Mouse (Mus musculus) embryonic fibroblast, embryonic 13.5 days (primary cell): ENCODE results near the gene Tbcel. TPM values are rescaled to one million over a fixed set of nuclear protein-coding genes. Genes with fewer than 3 reads are reported as not detected.

Experiments used
- H3K27ac ChIP-seq: 2 replicates; pipeline ENCODE4 v1.5.1; 2012; ENCODE audit warnings: low read length, control low read depth, inconsistent platforms; ENCODE audit not compliant: insufficient read depth
- H3K4me1 ChIP-seq: 2 replicates; pipeline ENCODE4 v1.6.1; 2011; ENCODE audit warnings: low read length; ENCODE audit not compliant: control insufficient read depth, insufficient read depth
- H3K4me3 ChIP-seq: 2 replicates; pipeline ENCODE4 v1.5.1; 2011; ENCODE audit warnings: mild to moderate bottlenecking, control low read depth, low read length; ENCODE audit not compliant: insufficient read depth
- CTCF ChIP-seq: IDR thresholded peaks from 2 replicates; pipeline ENCODE4 v1.5.1; 2011; ENCODE audit warnings: mild to moderate bottlenecking, control low read depth, low read length, moderate library complexity, borderline replicate concordance; ENCODE audit not compliant: insufficient read depth
- POLR2A ChIP-seq: IDR thresholded peaks from 2 replicates; pipeline ENCODE4 v1.6.1; 2011; ENCODE audit warnings: low read depth, mild to moderate bottlenecking, control low read depth, low read length, moderate library complexity
- polyA plus RNA-seq: library from polyadenylated mRNA; stranded (reverse); fragments of >200 nt; gene quantifications from 2 replicates; pipeline ENCODE4 v1.2.4, GENCODE M21; 2011; ENCODE audit warnings: low read depth; ENCODE audit not compliant: missing spikeins, insufficient read length

The Tbcel gene
- polyA plus RNA-seq, 1 experiment: 21.2 TPM

DNA sequence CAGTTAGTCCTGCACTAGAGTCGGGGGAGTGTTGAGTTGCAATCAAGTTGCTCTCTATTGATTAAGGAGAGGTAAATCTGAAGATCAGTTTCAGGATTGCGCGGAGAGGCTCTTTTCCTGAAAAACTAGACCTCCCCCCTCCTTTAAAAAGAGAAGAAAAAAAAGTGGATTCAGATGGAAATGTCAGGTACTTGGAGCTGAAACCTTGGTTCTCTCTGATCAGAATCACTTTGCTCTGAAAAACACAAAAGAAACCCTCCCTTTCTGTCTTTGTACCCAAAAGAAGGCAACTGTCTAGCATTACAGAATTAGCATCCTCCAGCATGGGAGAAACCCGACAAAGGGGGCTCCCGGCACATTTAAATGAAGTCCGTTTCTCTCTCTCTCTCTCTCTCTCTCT, 107.8 kb downstream of the Tbcel start, which contains the start of gene Tecta:
Tecta (minus strand) TSS at position 101 of the 400 bp plus-strand sequence.
- H3K27ac ChIP-seq: no peak within 1 kb of the TSS
- peaks cover 2% of the 10 kb centered on the region for H3K4me1 ChIP-seq
- no peak for TF ChIP-seq POLR2A
- TF ChIP-seq CTCF: no peak
- H3K4me3 ChIP-seq: no peak within 1 kb of the TSS

- no peak overlapping the region for H3K4me3 ChIP-seq
- no peak overlapping the region for H3K27ac ChIP-seq
- TF ChIP-seq CTCF: no peak
- no peak for TF ChIP-seq POLR2A
- H3K4me1 ChIP-seq: peaks cover 28% of the 10 kb centered on the region
Measured at GRCm38 (mm10) chr9:42396141-42396540, 111.5 kb downstream of the Tbcel start.

DNA sequence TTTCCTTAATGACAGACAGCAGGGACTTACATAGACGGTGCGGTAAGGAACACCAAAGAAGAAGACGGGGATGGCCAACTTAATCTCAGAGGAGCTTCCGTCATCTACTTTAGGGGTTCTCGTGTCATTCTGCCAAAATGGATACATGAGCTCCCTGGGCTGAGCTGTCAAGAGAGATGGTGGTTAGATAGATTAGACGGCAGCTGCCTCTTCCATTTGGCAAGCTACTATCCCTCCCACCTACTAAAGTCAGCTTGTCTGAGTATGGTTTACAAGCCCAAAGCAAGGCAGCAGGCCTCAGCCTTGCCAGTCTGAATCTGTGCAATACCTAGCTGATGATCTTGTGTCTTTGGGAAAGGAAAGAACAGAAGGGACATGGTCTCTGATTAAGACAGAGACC, 112.7 kb downstream of the Tbcel start:
- TF ChIP-seq CTCF: no peak
- TF ChIP-seq POLR2A: no peak
- Histone ChIP-seq H3K4me3 (no peak overlapping the region), H3K4me1 (peaks cover 35% of the 10 kb centered on the region), H3K27ac (no peak overlapping the region)

GRCm38 (mm10) chr9:42394321-42394720, 113.3 kb downstream of the Tbcel start:
- peaks cover 37% of the 10 kb centered on the region for H3K4me1 ChIP-seq
- H3K27ac ChIP-seq: no peak overlapping the region
- no peak for TF ChIP-seq CTCF
- TF ChIP-seq POLR2A: no peak
- no peak overlapping the region for H3K4me3 ChIP-seq

GRCm38 (mm10) chr9:42392927-42393326, 114.7 kb downstream of the Tbcel start:
- H3K27ac ChIP-seq: peak overlapping the region; percentile 94
- no peak overlapping the region for H3K4me3 ChIP-seq
- peaks cover 37% of the 10 kb centered on the region for H3K4me1 ChIP-seq
- TF ChIP-seq CTCF (no peak), POLR2A (no peak)

DNA sequence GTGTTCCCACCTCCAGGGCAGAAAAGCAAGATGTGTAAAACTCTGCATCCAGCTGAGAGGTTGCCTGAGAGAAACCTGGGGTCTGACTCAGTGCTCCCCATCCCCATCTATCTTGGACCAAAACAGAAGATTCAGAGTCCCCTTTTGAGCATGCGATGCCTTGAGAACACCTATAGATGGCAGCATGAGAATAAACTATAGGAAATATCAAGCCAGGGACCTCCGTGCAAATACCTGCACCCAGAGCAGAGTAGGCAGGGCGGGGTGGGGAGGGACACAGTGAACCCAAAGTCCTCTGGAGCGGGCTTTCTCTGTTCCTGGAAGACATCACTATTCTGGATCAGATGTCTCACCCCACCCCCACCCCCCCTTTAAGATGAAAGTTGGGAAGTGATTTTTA, 119.1 kb downstream of the Tbcel start:
- Histone ChIP-seq H3K4me1 (peaks cover 26% of the 10 kb centered on the region), H3K27ac (no peak overlapping the region), H3K4me3 (no peak overlapping the region)
- no peak for TF ChIP-seq CTCF
- TF ChIP-seq POLR2A: no peak

DNA sequence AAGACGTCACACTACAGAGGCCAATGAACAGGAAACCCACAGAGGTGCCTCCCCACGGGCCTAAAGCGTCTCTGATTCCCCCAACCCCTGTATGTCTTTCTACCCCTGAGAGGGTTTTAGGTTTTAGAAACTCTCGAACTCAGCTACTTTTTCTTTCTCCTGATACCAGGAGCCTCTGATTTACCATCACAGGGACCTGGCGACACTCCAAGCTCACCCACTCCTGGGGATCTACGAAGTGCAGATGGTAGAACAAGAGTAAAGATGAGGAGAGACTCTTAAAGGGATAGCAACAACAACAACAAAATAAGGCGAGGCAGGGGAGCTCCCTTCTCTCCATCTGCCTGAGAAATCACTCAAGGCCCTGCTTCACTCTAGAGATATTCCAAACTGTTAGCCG, 120.6 kb downstream of the Tbcel start:
- no peak for TF ChIP-seq CTCF
- no peak for TF ChIP-seq POLR2A
- Histone ChIP-seq H3K27ac (no peak overlapping the region), H3K4me3 (no peak overlapping the region), H3K4me1 (peaks cover 15% of the 10 kb centered on the region)

DNA sequence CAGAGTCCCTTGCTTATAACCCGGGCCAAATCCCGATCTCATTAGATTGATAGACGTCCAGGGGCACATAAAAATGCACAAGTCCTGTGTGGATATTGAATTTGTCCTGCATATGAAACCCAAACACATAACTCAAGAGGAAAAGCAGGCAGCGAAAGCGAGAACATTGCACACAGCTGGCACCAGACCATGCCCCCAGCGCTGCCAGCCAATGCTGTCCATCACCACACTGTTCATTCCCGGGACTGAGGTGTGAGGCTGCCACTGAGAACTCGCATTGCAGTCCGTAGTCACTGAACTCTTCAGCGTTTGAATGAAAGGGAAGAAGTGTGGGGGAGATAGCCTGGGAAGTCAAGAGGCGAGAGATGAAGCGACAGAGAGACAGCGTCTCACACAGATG, 122.0 kb downstream of the Tbcel start:
- TF ChIP-seq CTCF (no peak), POLR2A (no peak)
- no peak overlapping the region for H3K27ac ChIP-seq
- H3K4me3 ChIP-seq: no peak overlapping the region
- peaks cover 6% of the 10 kb centered on the region for H3K4me1 ChIP-seq

GRCm38 (mm10) chr9:42382628-42383347, 124.8 kb downstream of the Tbcel start:
- Histone ChIP-seq H3K4me1 (no peaks in the 10 kb centered on the region), H3K27ac (no peak overlapping the region), H3K4me3 (no peak overlapping the region)
- no peak for TF ChIP-seq CTCF
- TF ChIP-seq POLR2A: no peak

- Histone ChIP-seq H3K4me3 (no peak overlapping the region), H3K27ac (no peak overlapping the region), H3K4me1 (no peaks in the 10 kb centered on the region)
- no peak for TF ChIP-seq CTCF
- TF ChIP-seq POLR2A: no peak
Measured at GRCm38 (mm10) chr9:42382063-42382462, 125.5 kb downstream of the Tbcel start.
